ENCODE assay signal across 9 mouse cellular contexts in genomic region chr5:43673083-43673482, GRCm38 (mm10). TPM values are rescaled to one million over a fixed set of nuclear protein-coding genes. Genes with fewer than 3 reads are reported as not detected.
DNase-seq lines count a peak whose midpoint lies in the region; ATAC-seq and TF ChIP-seq lines count a peak whose summit lies in the region.
"Had no signal": no experiment of that assay in that cellular context is flagged by ENCODE, and none has a peak within 500 bp of the region (broad histone marks: within the 10 kb centered on the region; RNA-seq: fewer than 3 reads in every experiment).

No protein-coding gene starts in this region.

- H3K4me1 ChIP-seq in heart, postnatal 0 days (ENCODE audit: control insufficient read depth, insufficient read depth) = peaks cover 3% of the 10 kb centered on the region; the same call in 1 of the 2 replicates
- H3K4me1 ChIP-seq in embryonic facial prominence, embryonic 12.5 days = peaks cover 12% of the 10 kb centered on the region; the same call in 1 of the 2 replicates
- H3K4me1 ChIP-seq in intestine, embryonic 14.5 days (replicated peaks; ENCODE audit: control insufficient read depth, insufficient read depth, low read length) = no peaks in the 10 kb centered on the region

- peak overlapping the region; percentile 56 for H3ac ChIP-seq in myocyte (ENCODE audit: control insufficient read depth, insufficient read length)

- no peak for TF ChIP-seq POLR2A in myocyte (IDR thresholded peaks at IDR 0.05; ENCODE audit: insufficient read length, low read depth)

- H3K9ac ChIP-seq in heart, postnatal 0 days (replicated peaks; ENCODE audit: low read depth, low read length) = peak overlapping the region; percentile 45; the same call in 1 of the 2 replicates
- H3K9ac ChIP-seq in embryonic facial prominence, embryonic 12.5 days = peak overlapping the region; percentile 63
- peak overlapping the region; percentile 65 for H3K9ac ChIP-seq in intestine, embryonic 14.5 days (ENCODE audit: low read length)

- H3K79me2 ChIP-seq in myocyte (ENCODE audit: control insufficient read depth, insufficient read depth) = no peaks in the 10 kb centered on the region

- DNase-seq in heart, postnatal 0 days (ENCODE audit: low spot score) = no peak
- no peak for DNase-seq in heart, postnatal 14 days
- DNase-seq in intestine, embryonic 14.5 days (ENCODE audit: low spot score) = no peak
- DNase-seq in thymus, postnatal 25 days = no peak
- DNase-seq in urinary bladder, postnatal 14 days (ENCODE audit: low spot score) = no peak
- DNase-seq in testis, postnatal 14 days (ENCODE audit: low spot score) = no peak

- peaks cover 25% of the 10 kb centered on the region for H3K36me3 ChIP-seq in heart, postnatal 0 days (replicated peaks; ENCODE audit: control insufficient read depth, insufficient read depth, low read length)
- H3K36me3 ChIP-seq in embryonic facial prominence, embryonic 12.5 days = peaks cover 5% of the 10 kb centered on the region; the same call in 1 of the 2 replicates
- peaks cover 25% of the 10 kb centered on the region for H3K36me3 ChIP-seq in intestine, embryonic 14.5 days (ENCODE audit: control insufficient read depth, insufficient read depth, low read length)
- no peaks in the 10 kb centered on the region for H3K36me3 ChIP-seq in myocyte (ENCODE audit: control insufficient read depth, insufficient read depth)

- peak overlapping the region; percentile 42 for H3K4me3 ChIP-seq in heart, postnatal 0 days (ENCODE audit: low read depth, low read length)
- peak overlapping the region; percentile 45 for H3K4me3 ChIP-seq in embryonic facial prominence, embryonic 12.5 days
- peak overlapping the region; percentile 47 for H3K4me3 ChIP-seq in intestine, embryonic 14.5 days (ENCODE audit: low read depth, low read length)
- H3K4me3 ChIP-seq in myocyte = peak overlapping the region; percentile 28

- peak overlapping the region; percentile 62 for H3K4me2 ChIP-seq in heart, postnatal 0 days (ENCODE audit: low read depth, low read length)
- peak overlapping the region; percentile 66 for H3K4me2 ChIP-seq in embryonic facial prominence, embryonic 12.5 days (replicated peaks)
- H3K4me2 ChIP-seq in intestine, embryonic 14.5 days (ENCODE audit: low read length) = peak overlapping the region; percentile 68
- peak overlapping the region; percentile 70 for H3K4me2 ChIP-seq in myocyte (ENCODE audit: low read depth)

- H3K9me3 ChIP-seq in heart, postnatal 0 days (replicated peaks; ENCODE audit: control insufficient read depth, low read length) = no peaks in the 10 kb centered on the region
- no peaks in the 10 kb centered on the region for H3K9me3 ChIP-seq in embryonic facial prominence, embryonic 12.5 days
- no peaks in the 10 kb centered on the region for H3K9me3 ChIP-seq in intestine, embryonic 14.5 days (ENCODE audit: control insufficient read depth, low read length)

- no peak for TF ChIP-seq EP300 in heart, postnatal 0 days (IDR thresholded peaks at IDR 0.05; ENCODE audit: low read depth)

- H3K27me3 ChIP-seq in heart, postnatal 0 days (ENCODE audit: control insufficient read depth, insufficient read depth, low read length) = no peaks in the 10 kb centered on the region
- no peaks in the 10 kb centered on the region for H3K27me3 ChIP-seq in embryonic facial prominence, embryonic 12.5 days
- no peaks in the 10 kb centered on the region for H3K27me3 ChIP-seq in intestine, embryonic 14.5 days (replicated peaks; ENCODE audit: control insufficient read depth, insufficient read depth, low read length)
- no peaks in the 10 kb centered on the region for H3K27me3 ChIP-seq in myocyte (ENCODE audit: control insufficient read depth, insufficient read depth, insufficient read length)
- H3K27me3 ChIP-seq: Patski had no signal

- H3K27ac ChIP-seq in heart, postnatal 0 days (ENCODE audit: low read depth) = no peak overlapping the region
- H3K27ac ChIP-seq in embryonic facial prominence, embryonic 12.5 days = peak overlapping the region; percentile 94
- peak overlapping the region; percentile 87; the same call in 1 of the 2 replicates for H3K27ac ChIP-seq in intestine, embryonic 14.5 days (ENCODE audit: low read depth)

- TF ChIP-seq CTCF in heart, postnatal 0 days (IDR thresholded peaks at IDR 0.05; ENCODE audit: low read depth) = no peak

- 75% methylated on average over 2 of the region's 2 CpGs for WGBS in heart, postnatal 0 days
- 79% methylated on average over 2 of the region's 2 CpGs for WGBS in embryonic facial prominence, embryonic 12.5 days
- WGBS in intestine, embryonic 14.5 days = 81% methylated on average over 2 of the region's 2 CpGs

- no peak for ATAC-seq in heart, postnatal 0 days (ENCODE audit: insufficient read depth, low read depth)
- no peak for ATAC-seq in embryonic facial prominence, embryonic 12.5 days (ENCODE audit: insufficient number of reproducible peaks, insufficient read depth, low FRiP score, low TSS enrichment)
- ATAC-seq in intestine, embryonic 14.5 days (replicated peaks; ENCODE audit: low FRiP score, low TSS enrichment, low read depth) = no peak

- intact Hi-C loops in heart, postnatal 14 days (cut with DNase I) = loop anchor here (5.0 kb wide), 2 partner anchors 169 to 319 kb away; no protein-coding TSS in a partner anchor

TF ChIP-seq in myocyte, 11 proteins besides CTCF, POLR2A, EP300 and RAD21:
- TF ChIP-seq REST (IDR thresholded peaks at IDR 0.05; ENCODE audit: insufficient read depth, insufficient read length) = no peak
- no peak for TF ChIP-seq MYOD1 (IDR thresholded peaks at IDR 0.05; ENCODE audit: control insufficient read depth in 1 of 3, insufficient read length in 2 of 3, low read depth in 2 of 3)
- no peak for TF ChIP-seq USF1 (IDR thresholded peaks at IDR 0.05; ENCODE audit: low read depth)
- TF ChIP-seq POLR2AphosphoS2 (IDR thresholded peaks at IDR 0.05; ENCODE audit: insufficient read length, low read depth) = no peak
- TF ChIP-seq MAX (IDR thresholded peaks at IDR 0.05; ENCODE audit: low read depth) = no peak
- no peak for TF ChIP-seq CEBPB (IDR thresholded peaks at IDR 0.05; ENCODE audit: insufficient read depth, poor library complexity, severe bottlenecking)
TF ChIP-seq in myocyte: peak in this region for 0.

RNA-seq across cellular contexts. Expression of gene Cc2d2a, which starts 10.9 kb away (rescaled TPM):
- 3.1 and 4.0 TPM in 2 replicates for total RNA-seq in heart, postnatal 0 days (2014; rRNA removed; ENCODE audit: low replicate concordance)
- polyA plus RNA-seq in heart, postnatal 0 days (2015; fragmentation: Nextera tagmentation; extraction: Ambion mirVana) = 6.4 and 6.6 TPM in 2 replicates
- total RNA-seq in heart, postnatal 14 days (2021) = 10 to 100 TPM; 10.7 to 12.6 TPM
- polyA plus RNA-seq in embryonic facial prominence, embryonic 12.5 days (2016; fragmentation: Nextera tagmentation; extraction: Ambion mirVana) = 9.0 and 13.2 TPM in 2 replicates
- polyA plus RNA-seq in intestine, embryonic 14.5 days (2014; fragmentation: Nextera tagmentation; extraction: Ambion mirVana) = 9.8 and 11.0 TPM in 2 replicates
- polyA plus RNA-seq in myocyte (2012; fragmentation: generic; extraction: Trizol) = 2.4 TPM
